Mouse (Mus musculus) embryonic facial prominence, embryonic 10.5 days (tissue): ENCODE measurements around the gene Csnk1e. TPM values are rescaled to one million over a fixed set of nuclear protein-coding genes. Genes with fewer than 3 reads are reported as not detected.

Source experiments
- DNase-seq: peaks from one replicate; pipeline ENCODE4 v3.0.0-alpha.2; 2017; ENCODE audit warnings: low spot score
- H3K27ac ChIP-seq: fragments of 300-500 bp; sonication (generic); replicated peaks from 2 replicates; pipeline ENCODE4 v1.5.1; 2016; ENCODE audit warnings: mild to moderate bottlenecking
- H3K27me3 ChIP-seq: fragments of 300-500 bp; sonication (generic); replicated peaks from 2 replicates; pipeline ENCODE4 v1.6.1; 2016; ENCODE audit warnings: low read depth, mild to moderate bottlenecking; ENCODE audit not compliant: poor library complexity, severe bottlenecking
- H3K36me3 ChIP-seq: fragments of 300-500 bp; sonication (generic); replicated peaks from 2 replicates; pipeline ENCODE4 v1.6.1; 2016; ENCODE audit warnings: mild to moderate bottlenecking, moderate library complexity
- H3K4me1 ChIP-seq: fragments of 300-500 bp; sonication (generic); 2 replicates; pipeline ENCODE4 v1.6.1; 2016
- H3K4me3 ChIP-seq: fragments of 300-500 bp; sonication (generic); 2 replicates; pipeline ENCODE4 v1.5.1; 2016; ENCODE audit warnings: mild to moderate bottlenecking, moderate library complexity
- H3K9me3 ChIP-seq: fragments of 300-500 bp; sonication (generic); 2 replicates; pipeline ENCODE4 v1.6.1; 2016; ENCODE audit warnings: mild to moderate bottlenecking
- WGBS: fragments of 180-500 bp; shearing (Covaris S2); methylation state at CpG from one replicate; pipeline ENCODE4 v1.1.7; 2016; 5-methylcytosine and 5-hydroxymethylcytosine counted together
- polyA plus RNA-seq: library from polyadenylated mRNA; unstranded; fragments of >200 nt; fragmentation: Nextera tagmentation; extraction: Ambion mirVana; gene quantifications from 2 replicates; pipeline ENCODE4 v1.2.1, GENCODE M21; 2016

Csnk1e gene
- polyA plus RNA-seq, 1 experiment from 2014 or later: 143 TPM

DNA sequence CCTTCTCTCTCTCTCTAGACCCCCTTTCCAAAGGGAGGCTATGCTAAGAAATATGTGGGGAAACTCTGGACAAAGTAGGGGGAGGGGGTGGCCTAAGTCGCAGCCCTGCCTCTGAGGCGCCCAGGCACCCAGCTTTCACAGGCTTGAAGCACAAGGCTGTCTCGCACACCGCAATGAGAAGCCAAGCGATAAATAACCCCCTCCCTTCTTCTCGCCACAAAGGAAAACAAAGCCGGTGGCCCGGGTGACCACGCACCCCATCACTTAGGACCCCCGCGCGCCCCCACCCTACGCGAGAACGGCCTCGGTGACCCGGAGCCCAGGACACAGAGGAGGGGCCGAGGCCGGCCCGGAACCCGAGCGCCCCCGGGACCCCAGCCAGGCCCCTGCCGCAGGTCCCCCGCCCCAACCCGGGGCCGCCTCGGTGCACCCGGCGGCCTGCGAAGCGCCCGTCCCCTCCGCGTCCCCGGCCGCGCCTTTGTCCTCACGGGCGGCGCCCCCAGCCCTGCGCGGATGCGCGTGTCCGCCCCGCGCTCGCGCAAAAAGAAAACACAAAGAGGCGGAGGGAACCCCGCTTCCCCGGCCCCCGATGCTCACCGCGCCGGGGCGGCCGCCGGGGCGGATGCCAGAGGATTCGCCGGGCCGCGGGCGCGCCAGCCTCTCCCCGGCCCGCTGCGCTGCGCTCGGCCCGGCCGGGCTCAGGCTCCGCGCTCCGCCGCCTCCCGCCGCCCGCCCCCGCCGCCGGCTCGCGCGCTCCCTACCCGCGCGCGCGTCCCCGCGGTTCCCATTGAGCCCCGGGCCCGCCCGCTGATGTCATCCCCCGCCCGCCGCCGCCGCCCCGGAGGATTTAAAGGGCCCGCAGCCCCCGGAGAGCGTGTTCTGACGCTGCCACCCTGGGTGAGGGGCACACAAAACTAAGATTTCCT is 13.8 kb downstream of the Csnk1e start:
- under 1% methylated on average over 107 of the region's 107 CpGs for WGBS
- Histone ChIP-seq H3K4me1 (peaks cover 64% of the 10 kb centered on the region), H3K27me3 (0 out of 2 replicates have a peak, but pooled peaks cover 5% of the 10 kb centered on the region), H3K4me3 (peak overlapping the region; percentile 89), H3K27ac (peak overlapping the region; percentile 98), H3K9me3 (no peaks in the 10 kb centered on the region), H3K36me3 (peaks cover 33% of the 10 kb centered on the region)
- DNase-seq: peak; percentile 88

DNA sequence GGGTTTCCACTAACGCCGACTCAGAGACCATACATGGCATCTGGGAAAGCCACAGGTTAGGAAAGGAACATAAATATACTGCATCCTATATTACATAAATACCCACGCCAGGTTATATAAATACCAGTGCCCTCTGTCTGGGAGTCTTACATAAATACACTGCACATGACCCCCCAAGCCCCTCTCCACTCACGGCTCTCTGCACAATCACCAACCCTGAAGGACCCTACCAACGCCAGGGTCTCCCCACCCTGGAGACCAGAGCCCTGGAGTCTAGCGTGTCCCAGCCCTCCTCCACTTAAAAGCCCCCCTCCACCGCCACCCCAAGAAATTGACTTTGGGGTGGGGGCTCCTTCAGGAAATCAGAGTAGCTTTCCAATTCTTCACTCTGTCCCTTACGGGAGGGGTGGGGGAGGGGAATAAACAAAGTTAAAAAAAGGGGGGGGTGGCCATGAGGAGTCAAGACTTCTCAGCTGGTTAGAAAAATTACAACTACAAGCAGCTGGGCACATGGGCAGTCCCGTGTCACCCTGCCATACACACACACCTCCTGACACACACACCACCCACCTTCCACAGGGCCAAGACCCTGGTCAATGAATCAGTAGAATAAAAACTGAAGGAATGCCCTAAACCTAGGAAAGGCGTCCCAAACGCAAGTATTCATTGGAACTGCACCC is 14.6 kb downstream of the Csnk1e start:
- Histone ChIP-seq H3K9me3 (no peaks in the 10 kb centered on the region), H3K36me3 (peaks cover 41% of the 10 kb centered on the region), H3K4me3 (peak overlapping the region; percentile 89), H3K27me3 (0 out of 2 replicates have a peak, but pooled peaks cover 5% of the 10 kb centered on the region), H3K27ac (peak overlapping the region; percentile 98), H3K4me1 (peaks cover 72% of the 10 kb centered on the region)
- DNase-seq: no peak
- 22% methylated on average over 11 of the region's 11 CpGs for WGBS

DNA sequence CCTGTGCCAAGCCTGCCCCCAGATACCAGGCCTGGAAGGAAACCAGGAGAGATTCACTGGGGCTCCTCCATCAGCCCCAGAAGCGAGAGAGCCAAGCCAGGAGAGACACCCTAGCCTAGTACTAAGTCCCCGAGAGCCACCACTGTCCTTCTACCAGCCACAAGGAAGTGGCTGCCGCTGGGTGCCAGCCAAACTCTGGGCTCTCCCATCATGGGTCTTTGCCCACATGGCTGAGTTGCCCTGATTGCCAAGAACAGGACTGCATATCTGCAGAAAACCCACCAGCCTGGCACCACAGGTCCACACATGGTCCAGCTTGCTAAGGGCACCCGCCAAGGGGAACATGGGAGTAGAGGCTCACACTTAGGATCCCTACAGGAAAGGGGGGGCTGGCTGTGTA is 15.1 kb downstream of the Csnk1e start:
- Histone ChIP-seq H3K27me3 (0 out of 2 replicates have a peak, but pooled peaks cover 5% of the 10 kb centered on the region), H3K27ac (peak overlapping the region; percentile 98; the same call in 1 of the 2 replicates), H3K4me3 (peak overlapping the region; percentile 89), H3K4me1 (peaks cover 77% of the 10 kb centered on the region), H3K36me3 (peaks cover 47% of the 10 kb centered on the region), H3K9me3 (no peaks in the 10 kb centered on the region)
- no peak for DNase-seq
- 86% methylated on average over 4 of the region's 4 CpGs for WGBS

DNA sequence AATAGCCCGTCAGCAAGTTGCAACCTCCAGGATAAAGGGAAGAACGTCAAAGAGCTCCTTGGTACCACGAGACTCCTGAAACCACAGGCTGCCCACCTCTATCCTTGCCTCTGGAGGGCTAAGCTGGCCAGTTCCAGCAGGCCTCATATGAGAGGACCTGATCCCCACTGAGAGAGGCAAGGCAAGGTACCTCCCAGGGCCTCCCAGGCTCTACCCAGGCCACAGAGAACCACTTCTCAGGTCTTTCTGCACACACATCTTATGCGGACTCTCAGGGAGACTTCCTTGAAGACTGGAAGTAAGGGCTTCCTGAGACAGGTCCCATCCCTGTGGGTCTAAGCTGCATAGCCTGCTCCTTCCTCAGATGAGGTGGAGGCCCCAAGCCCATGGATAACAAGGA is 16.0 kb downstream of the Csnk1e start:
- H3K27me3 ChIP-seq: 0 out of 2 replicates have a peak, but pooled peaks cover 5% of the 10 kb centered on the region
- H3K4me1 ChIP-seq: peaks cover 82% of the 10 kb centered on the region
- DNase-seq: no peak
- H3K9me3 ChIP-seq: no peaks in the 10 kb centered on the region
- H3K27ac ChIP-seq: no peak overlapping the region
- peak overlapping the region; percentile 89 for H3K4me3 ChIP-seq
- 87% methylated on average over 4 of the region's 4 CpGs for WGBS
- H3K36me3 ChIP-seq: peaks cover 55% of the 10 kb centered on the region

DNA sequence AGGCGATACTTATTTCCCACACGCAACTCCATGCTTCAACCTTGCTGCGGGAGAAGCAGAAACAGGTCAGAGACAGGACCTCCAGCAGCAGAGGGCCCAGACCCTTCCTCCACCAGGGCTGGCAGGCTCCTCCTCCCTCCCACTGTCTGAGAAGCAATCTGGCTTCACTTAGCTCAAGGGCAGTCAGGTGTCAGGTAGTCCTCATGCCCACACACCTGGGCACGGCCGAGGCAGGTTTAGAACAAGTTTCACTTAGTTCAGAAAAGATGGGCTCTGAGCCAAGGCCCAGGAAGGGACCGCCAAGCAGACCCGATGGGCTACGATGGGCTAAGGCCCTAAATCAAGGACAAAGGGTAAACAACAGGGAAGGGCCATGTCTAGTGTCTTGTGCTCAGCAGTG is 16.6 kb downstream of the Csnk1e start:
- DNase-seq: no peak
- Histone ChIP-seq H3K27me3 (0 out of 2 replicates have a peak, but pooled peaks cover 5% of the 10 kb centered on the region), H3K27ac (peak overlapping the region; percentile 1; the same call in 1 of the 2 replicates), H3K9me3 (no peaks in the 10 kb centered on the region), H3K4me1 (peaks cover 78% of the 10 kb centered on the region), H3K4me3 (peak overlapping the region; percentile 89), H3K36me3 (peaks cover 61% of the 10 kb centered on the region)
- WGBS: 93% methylated on average over 8 of the region's 8 CpGs

DNA sequence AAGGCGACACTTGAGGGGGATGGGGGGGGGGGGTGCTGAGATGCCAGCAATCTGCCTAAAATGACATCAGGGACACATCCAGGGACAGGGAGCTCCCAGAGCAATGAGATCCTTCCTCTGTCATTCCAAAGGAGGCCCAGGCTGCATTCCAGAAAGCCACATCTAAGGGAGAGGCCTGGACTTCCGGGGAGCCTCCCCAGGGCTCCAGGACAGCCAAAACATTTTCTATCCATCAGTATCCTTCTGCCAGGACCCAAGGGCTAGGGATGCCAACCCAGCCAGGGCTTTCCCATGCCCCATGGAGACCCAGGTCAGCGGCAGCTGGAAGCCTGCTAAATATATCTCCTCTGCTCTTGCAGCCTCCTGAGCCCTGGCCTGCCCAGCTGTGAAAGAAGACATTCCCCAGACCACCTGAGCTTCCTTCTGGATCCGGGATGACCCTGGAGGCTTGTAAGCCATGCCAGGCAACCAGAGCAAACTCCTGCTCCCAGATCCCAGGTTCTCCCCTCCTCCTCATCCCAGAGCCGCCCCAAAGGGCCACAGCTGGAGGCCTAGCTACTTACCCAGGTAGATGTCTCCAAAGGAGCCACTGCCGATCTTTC is 17.1 kb downstream of the Csnk1e start:
- 86% methylated on average over 6 of the region's 6 CpGs for WGBS
- no peak for DNase-seq
- peaks cover 74% of the 10 kb centered on the region for H3K4me1 ChIP-seq
- H3K27me3 ChIP-seq: 0 out of 2 replicates have a peak, but pooled peaks cover 5% of the 10 kb centered on the region
- H3K36me3 ChIP-seq: peaks cover 66% of the 10 kb centered on the region
- no peaks in the 10 kb centered on the region for H3K9me3 ChIP-seq
- H3K27ac ChIP-seq: peak overlapping the region; percentile 1; the same call in 1 of the 2 replicates
- H3K4me3 ChIP-seq: peak overlapping the region; percentile 89; the same call in 1 of the 2 replicates

DNA sequence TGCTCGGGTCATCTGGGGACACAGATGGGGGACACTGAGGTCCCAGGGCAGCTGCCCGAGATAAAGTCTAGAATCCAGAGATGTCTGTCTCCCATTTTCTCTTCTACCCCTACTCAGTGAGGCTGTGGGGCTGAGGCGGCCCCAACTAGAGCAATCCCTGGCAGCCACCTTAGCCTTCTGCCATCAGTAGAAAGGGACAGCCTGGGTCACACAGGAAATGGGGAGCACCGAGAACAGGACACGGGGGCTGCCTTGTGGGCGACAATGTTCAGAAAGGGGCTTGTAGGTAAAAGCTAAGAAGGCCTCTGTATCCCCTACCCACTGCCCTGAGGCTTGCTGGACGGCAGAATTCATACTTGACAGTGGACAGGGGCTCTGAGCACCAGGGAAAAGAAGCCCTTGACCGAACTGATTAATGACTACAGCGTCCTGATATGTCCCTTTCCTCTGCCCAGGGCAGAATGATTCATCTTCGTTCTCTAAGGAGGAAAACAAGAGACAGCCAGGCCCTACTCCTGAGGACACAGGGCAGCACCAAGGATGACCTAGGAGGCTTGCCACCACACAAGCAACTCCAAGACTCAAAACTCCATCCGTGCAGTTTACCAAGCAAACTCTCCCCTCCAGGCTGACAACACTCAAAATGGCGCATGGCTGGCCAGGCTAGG is 17.7 kb downstream of the Csnk1e start:
- H3K4me1 ChIP-seq: peaks cover 77% of the 10 kb centered on the region
- no peak for DNase-seq
- no peaks in the 10 kb centered on the region for H3K27me3 ChIP-seq
- H3K4me3 ChIP-seq: 0 out of 2 replicates have a peak overlapping the region, but pooled peaks have one; percentile 1
- H3K36me3 ChIP-seq: peaks cover 72% of the 10 kb centered on the region
- 90% methylated on average over 12 of the region's 12 CpGs for WGBS
- no peaks in the 10 kb centered on the region for H3K9me3 ChIP-seq
- no peak overlapping the region for H3K27ac ChIP-seq

DNA sequence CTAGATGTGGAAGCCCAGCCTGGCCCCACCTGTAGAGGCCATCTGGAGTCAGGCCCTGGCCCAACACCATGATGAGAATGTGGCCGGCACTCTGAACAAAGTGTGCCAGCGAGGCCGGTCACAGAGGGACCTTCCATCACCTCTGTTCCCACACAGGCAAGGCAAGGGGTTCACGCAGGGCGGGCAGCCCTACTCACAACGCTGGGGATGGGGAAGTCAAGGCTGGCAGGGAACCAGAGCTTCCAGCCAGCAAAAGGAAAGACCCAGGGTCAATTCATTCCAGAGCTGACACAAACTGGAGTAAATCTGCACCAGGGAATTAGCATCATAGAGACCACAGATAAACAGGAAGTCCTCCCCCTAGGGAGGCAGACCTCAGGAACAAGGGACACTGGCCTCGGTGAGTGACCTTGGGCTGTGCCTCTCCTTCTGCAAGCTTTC is 18.9 kb downstream of the Csnk1e start:
- peaks cover 84% of the 10 kb centered on the region for H3K36me3 ChIP-seq
- 73% methylated on average over 7 of the region's 7 CpGs for WGBS

DNA sequence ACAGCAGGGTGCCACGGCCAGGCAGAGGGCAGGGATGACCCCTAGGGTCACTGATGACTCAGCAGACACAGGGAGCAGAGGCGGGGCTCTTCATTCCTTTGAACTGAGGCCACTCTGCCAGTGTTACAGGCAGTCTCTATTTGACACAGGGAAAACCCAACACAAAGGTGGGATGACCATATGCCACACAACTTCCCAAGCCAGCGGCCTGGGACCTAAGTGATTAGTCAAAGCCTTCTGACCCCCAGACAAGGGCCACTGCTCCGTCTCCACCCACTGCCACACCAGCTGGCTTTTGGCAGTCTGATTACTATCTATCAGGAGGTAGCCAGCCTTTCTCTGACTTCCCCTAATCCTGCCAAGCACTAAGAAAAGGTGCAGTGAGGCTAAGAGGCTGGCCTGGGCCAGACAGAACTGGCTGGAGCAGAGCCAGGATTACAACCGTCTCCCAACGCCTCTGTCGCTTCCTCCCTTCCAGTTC is 20.1 kb downstream of the Csnk1e start:
- 64% methylated on average over 7 of the region's 7 CpGs for WGBS
- DNase-seq: no peak
- H3K36me3 ChIP-seq: peaks cover 97% of the 10 kb centered on the region

More for the DNA sequence above, 18.9 kb downstream of the Csnk1e start:
- Histone ChIP-seq H3K4me1 (peaks cover 75% of the 10 kb centered on the region), H3K27me3 (no peaks in the 10 kb centered on the region), H3K27ac (no peak overlapping the region), H3K9me3 (no peaks in the 10 kb centered on the region), H3K4me3 (peak overlapping the region; percentile 16; the same call in 1 of the 2 replicates)
- no peak for DNase-seq

DNA sequence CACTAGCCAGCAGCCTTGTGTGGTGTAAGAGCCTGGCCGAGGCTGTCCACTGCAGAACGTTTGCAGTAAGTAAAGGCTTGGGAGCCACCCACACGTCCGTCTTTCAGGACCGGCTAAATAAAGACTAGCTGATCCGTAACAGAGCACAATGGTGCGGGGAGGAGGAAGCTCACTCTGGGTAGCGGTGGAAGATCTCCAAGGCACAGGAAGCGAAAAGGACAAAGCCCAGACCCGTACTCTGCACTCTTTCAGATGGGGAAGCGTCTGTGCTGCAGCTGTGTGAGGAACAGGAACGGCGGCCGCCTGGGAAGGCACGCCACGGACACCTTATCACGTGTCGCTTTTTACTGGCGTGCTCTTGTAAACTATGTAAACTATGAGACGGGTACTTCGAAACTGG is 22.5 kb downstream of the Csnk1e start:
- H3K4me1 ChIP-seq: peaks cover 47% of the 10 kb centered on the region
- no peak for DNase-seq
- no peak overlapping the region for H3K4me3 ChIP-seq
- H3K27me3 ChIP-seq: no peaks in the 10 kb centered on the region
- peak overlapping the region; percentile 57; the same call in 1 of the 2 replicates for H3K27ac ChIP-seq
- 63% methylated on average over 21 of the region's 21 CpGs for WGBS
- H3K9me3 ChIP-seq: no peaks in the 10 kb centered on the region
- peaks cover 100% of the 10 kb centered on the region for H3K36me3 ChIP-seq

More for the DNA sequence above, 20.1 kb downstream of the Csnk1e start:
- Histone ChIP-seq H3K4me3 (no peak overlapping the region), H3K9me3 (no peaks in the 10 kb centered on the region), H3K27me3 (no peaks in the 10 kb centered on the region), H3K27ac (0 out of 2 replicates have a peak overlapping the region, but pooled peaks have one; percentile 10), H3K4me1 (peaks cover 70% of the 10 kb centered on the region)

DNA sequence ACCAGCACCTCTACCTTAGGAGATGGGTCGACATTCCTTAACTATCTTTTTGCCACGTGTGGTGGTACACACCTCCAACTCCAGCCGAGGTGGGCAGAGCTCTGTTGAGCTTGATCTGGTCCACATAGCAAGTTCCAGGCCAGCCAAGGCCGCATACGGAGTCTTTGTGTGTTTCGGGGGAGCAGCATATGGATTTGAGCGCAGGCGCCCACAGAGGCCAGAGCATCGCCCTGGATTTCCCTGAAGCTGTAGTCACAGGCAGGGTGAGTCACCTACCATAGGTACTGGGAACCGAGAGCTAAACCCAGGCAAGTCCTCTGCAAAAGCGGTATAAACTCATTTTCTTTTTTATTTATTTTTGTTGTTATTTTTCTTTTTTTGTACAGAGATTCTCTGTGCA is 23.0 kb downstream of the Csnk1e start:
- peaks cover 41% of the 10 kb centered on the region for H3K4me1 ChIP-seq
- WGBS: 88% methylated on average over 11 of the region's 11 CpGs
- H3K27me3 ChIP-seq: no peaks in the 10 kb centered on the region
- H3K9me3 ChIP-seq: no peaks in the 10 kb centered on the region
- no peak overlapping the region for H3K4me3 ChIP-seq
- peak overlapping the region; percentile 55 for H3K27ac ChIP-seq
- DNase-seq: no peak
- H3K36me3 ChIP-seq: peaks cover 100% of the 10 kb centered on the region
